Mouse (Mus musculus): ENCODE data around the gene Chd1.

DNA sequence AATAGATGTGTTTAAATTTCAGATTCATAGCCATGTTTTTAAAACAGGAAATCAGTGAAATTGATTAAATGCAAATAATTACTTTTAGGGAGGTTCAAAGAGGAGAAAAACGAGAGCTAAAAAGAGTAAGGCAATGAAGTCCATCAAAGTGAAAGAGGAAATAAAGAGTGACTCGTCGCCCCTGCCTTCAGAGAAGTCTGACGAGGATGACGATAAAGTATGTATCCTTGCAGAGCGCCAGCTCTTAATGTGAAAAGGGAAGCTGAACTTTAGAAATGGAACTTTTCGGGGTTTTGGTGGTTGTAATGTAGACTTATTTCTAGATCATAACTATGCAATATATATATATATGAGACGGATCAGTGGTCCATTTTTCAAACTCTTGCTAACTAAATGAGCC, 56.4 kb downstream of the Chd1 start:
- TF ChIP-seq CTCF (IDR thresholded peaks at IDR 0.05) (no peak), POLR2A (IDR thresholded peaks at IDR 0.05; ENCODE audit: insufficient read depth, low read depth, low read length) (no peak)
